Mouse (Mus musculus): Measurements from ENCODE around the gene Oit3. TPM values are rescaled to one million over a fixed set of nuclear protein-coding genes. Genes with fewer than 3 reads are reported as not detected.

The Oit3 gene
- 0.20 and 0.26 TPM in 2 replicates for polyA plus RNA-seq (2012)

DNA sequence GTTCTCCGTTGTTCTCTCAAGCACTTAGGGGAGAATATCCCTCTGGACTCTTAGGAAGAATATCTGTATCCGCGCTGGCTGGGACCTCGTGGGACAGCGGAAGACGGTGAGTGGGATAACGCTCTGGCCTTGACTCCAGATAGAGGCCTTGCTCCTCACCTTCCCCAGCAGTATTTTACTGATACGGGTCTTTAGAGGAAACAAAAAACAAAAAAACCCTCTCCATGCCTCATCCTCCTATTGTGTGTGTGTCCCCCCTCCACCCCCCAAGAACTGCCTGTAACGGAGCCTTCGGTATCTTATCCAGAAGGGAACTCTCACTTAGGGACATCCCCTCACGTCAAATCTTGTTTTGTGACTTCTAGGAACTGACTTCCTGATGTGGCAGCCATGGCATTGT is at the start of gene Oit3:
TSS of gene Oit3 (minus strand) at position 44 of the 400 bp plus-strand sequence.

DNA sequence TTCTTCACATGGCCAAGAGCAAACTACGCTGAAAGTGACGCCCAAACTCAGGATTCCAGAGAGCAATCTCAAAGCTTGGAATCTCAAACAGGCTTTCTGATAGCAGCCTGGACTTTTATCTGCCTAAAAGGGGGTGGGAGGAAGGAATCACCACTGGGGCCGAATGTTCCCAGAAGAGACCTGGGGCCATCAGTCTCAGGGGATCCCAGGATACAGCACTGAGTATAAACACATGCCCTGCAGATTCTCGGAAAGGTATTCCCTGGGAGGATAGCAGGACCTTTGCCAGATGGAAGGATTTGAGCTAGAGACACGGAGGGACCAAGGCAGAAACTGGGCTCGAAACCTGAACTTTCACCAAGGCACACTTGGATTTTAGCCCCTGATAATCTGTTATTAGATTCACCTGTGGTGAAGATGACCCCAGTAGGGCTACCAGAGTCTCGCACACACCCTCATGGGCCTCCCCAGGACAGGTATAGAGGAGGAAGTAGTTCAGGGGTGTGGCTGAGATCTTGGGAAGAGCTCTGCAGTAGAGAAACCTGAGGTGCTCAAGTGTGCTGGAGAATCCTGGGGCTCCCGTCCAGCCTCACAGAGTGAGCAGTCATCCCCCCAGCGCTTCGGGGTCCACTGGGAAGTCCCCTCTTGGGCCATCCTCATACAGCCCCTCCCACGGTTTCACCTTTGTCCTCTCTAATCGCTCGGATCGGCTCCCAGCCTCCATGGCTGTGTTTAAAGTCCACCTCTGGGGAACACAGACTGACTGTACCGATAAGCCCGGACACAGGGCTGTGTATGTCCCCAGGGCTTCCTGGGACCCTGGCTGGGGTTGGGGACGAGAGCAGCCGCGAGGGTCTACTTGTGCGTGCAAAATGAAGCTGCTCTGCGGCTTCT is 38.4 kb downstream of the Oit3 start, which contains the start of gene Pla2g12b:
TSS of gene Pla2g12b (plus strand) at position 762 of the 894 bp plus-strand sequence.

DNA sequence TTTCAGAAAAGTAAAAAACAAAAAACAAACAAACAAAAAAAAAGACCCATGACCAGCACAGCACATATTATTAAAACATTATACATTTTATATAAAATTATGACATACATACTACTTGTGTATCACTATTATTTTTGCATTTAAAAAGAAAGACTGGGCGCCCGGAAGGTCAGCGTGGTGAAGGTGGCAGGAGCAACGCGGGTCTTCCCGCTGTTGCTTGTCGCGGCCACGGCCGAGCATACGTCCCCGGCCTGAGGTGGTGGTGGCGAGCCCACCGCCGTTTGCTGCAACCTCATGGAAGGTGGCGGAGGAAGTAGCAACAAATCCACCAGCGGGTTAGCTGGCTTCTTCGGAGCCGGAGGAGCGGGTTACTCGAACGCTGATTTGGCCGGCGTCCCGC is 46.1 kb downstream of the Oit3 start, which contains the start of gene Gm10273:
TSS of gene Gm10273 (plus strand) at position 172 of the 400 bp plus-strand sequence.

Other genes starting within 250 kb of the Oit3 start
- gene Sept10, start 219.9 kb downstream of the Oit3 start, polyA plus RNA-seq (2012): 0.27 and 0.31 TPM in 2 replicates
- 6.2 and 7.8 TPM in 2 replicates for gene Sowahc, start 219.8 kb downstream of the Oit3 start, polyA plus RNA-seq (2012)
- 4.5 and 4.6 TPM in 2 replicates for gene P4ha1, start 118.5 kb downstream of the Oit3 start, polyA plus RNA-seq (2012)
- gene Gm10273, start 46.1 kb downstream of the Oit3 start, polyA plus RNA-seq (2012): 0.33 and 0.43 TPM in 2 replicates
- not detected in 2 replicates for gene Pla2g12b, start 38.1 kb downstream of the Oit3 start, polyA plus RNA-seq (2012)
- 0.68 and 1.5 TPM in 2 replicates for gene Gm10322, start 174.3 kb upstream of the Oit3 start, polyA plus RNA-seq (2012)
- gene Mcu, start 174.9 kb upstream of the Oit3 start, polyA plus RNA-seq (2012): 9.6 and 12.1 TPM in 2 replicates

Data from megakaryocyte-erythroid progenitor cell, adult 5 weeks (primary cell).